11 mouse cellular contexts compared by ENCODE assay signal in the genomic region with DNA sequence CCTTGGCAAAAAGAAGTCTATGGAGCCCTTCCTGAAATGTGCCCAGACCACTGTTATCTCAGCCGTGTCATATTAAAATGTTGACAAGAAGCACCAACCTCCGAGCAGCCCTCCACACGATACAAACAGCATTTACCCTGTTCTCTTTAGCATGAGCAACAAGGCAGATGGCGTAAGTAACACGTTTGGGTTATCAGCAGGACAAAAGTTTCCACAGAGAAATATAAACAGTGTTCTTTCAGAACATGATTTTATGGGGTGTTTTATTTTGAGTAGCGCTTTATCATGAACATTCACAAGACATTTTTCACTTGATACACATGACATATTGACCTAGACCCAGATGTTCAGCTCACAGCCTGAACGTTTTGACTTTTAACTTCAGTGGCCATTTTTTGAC.
"Had no signal": no experiment of that assay in that cellular context is flagged by ENCODE, and none has a peak within 500 bp of the region (broad histone marks: within the 10 kb centered on the region; RNA-seq: fewer than 3 reads in every experiment).

No protein-coding gene starts in this region.

- H3K9me3 ChIP-seq: kidney, embryonic 15.5 days; limb, embryonic 10.5 days; megakaryocyte, embryonic 14.5 days; midbrain, embryonic 15.5 days had no signal

- H3K9ac ChIP-seq: kidney, embryonic 15.5 days; liver, embryonic 14.5 days; midbrain, embryonic 15.5 days had no signal

- H3K27me3 ChIP-seq: kidney, embryonic 15.5 days; megakaryocyte, embryonic 14.5 days; midbrain, embryonic 15.5 days had no signal

- H3K27ac ChIP-seq: kidney, embryonic 15.5 days; limb, embryonic 10.5 days; liver, embryonic 14.5 days; macrophage; midbrain, embryonic 15.5 days had no signal

- DNase-seq: kidney, adult 18-20 months; right cerebral cortex, postnatal 25 days; thymus, postnatal 36 days had no signal

- H3K36me3 ChIP-seq: kidney, embryonic 15.5 days; limb, embryonic 10.5 days; midbrain, embryonic 15.5 days had no signal

- H3K4me2 ChIP-seq: kidney, embryonic 15.5 days; midbrain, embryonic 11.5 days; midbrain, embryonic 15.5 days had no signal

- H3K4me3 ChIP-seq: kidney, embryonic 15.5 days; limb, embryonic 10.5 days; megakaryocyte, embryonic 14.5 days; midbrain, embryonic 15.5 days had no signal

- ATAC-seq: hindbrain, embryonic 16.5 days; midbrain, embryonic 15.5 days had no signal

- H3K4me1 ChIP-seq: kidney, embryonic 15.5 days; limb, embryonic 10.5 days; megakaryocyte, embryonic 14.5 days; midbrain, embryonic 15.5 days had no signal
